Mouse (Mus musculus) E14TG2a.4 (cell line): ENCODE data around the gene P4htm.

ENCODE experiments used
- CTCF ChIP-seq: conservative IDR thresholded peaks from 2 replicates; pipeline ENCODE4 v1.5.1; 2014; ENCODE audit warnings: low read length
- NANOG ChIP-seq: IDR thresholded peaks from 2 replicates; pipeline ENCODE4 v1.6.1; 2014; ENCODE audit warnings: borderline replicate concordance, low read length, mixed read lengths
- POU5F1 ChIP-seq: IDR thresholded peaks from 2 replicates; pipeline ENCODE4 v1.6.1; 2014; ENCODE audit warnings: low read length, borderline replicate concordance

GRCm38 (mm10) chr9:108628141-108628540, 30.7 kb upstream of the P4htm start:
- TF ChIP-seq CTCF (no peak), POU5F1 (no peak), NANOG (no peak)
